Mouse (Mus musculus) liver, adult 2 months (tissue): ENCODE data around the gene Msrb3.

Source experiments
- CTCF ChIP-seq: fragments of 200-500 bp; IDR thresholded peaks from 2 replicates; pipeline ENCODE4 v1.5.1; 2011; ENCODE audit warnings: low read depth, low read length, control low read depth
- POLR2A ChIP-seq: fragments of 200-500 bp; IDR thresholded peaks from 2 replicates; pipeline ENCODE4 v1.6.1; 2011; ENCODE audit warnings: low read length, control low read depth; ENCODE audit not compliant: insufficient read depth; ENCODE audit errors: extremely low read depth

- TF ChIP-seq CTCF = no peak
- TF ChIP-seq POLR2A = no peak
Measured at GRCm38 (mm10) chr10:120751821-120752261, 147.1 kb downstream of the Msrb3 start.
